Mouse (Mus musculus): Measurements from ENCODE around the gene Nr1i2. TPM values are rescaled to one million over a fixed set of nuclear protein-coding genes. Genes with fewer than 3 reads are reported as not detected.

Gene Nr1i2
- polyA plus RNA-seq, 1 experiment from 2014 or later = 0.03 TPM

DNA sequence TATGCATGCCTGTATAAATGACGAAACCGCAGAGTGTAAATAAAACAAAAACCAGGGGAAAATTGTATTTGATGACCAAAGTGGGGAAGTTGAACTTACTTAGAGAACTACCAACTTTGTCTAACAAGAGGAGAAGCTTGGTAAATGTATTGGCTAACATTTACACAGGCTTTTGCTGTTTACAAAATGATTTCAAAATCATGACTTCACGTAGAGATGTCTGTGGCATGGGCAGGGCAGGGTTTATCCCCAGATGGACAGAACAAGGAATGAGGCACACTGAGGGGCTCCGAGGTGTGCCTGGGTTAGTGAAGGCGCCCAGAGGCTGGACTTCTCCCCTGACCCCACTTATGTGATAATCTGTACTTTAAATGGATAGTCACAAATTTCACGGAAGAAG, 7.3 kb downstream of the Nr1i2 start:
- ATAC-seq = no peak
- H3K27me3 ChIP-seq = no peaks in the 10 kb centered on the region
- ChIA-PET POLR2A (no interaction called here), CTCF (no interaction called here)
- in situ Hi-C loops (cut with MboI; ENCODE audit: low pct_unique_long_range_greater_than_20kb) = no loop called here
- DNase-seq (ENCODE audit: low read depth, low spot score) = no peak
- no peak for TF ChIP-seq CTCF (IDR thresholded peaks at IDR 0.05)

DNA sequence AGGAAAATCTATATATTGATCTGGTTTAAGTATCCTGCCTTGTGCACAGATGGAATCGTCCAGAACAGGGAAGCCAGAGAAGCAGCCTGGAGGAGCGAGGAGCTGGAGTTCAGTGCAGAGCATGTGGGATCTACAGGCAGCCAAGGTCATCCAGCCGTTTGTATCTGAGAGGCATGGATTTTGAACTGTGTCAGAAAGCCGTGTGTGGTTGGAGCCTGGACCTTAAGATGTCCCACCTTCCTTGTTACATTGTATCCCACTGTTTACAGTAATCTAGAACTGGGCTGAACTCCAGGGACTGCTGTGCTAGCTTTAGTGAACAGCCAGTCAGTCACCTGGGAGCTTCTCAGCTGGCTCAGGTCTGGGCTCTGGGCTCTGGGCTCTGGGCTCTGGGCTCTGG, 8.1 kb downstream of the Nr1i2 start:
- DNase-seq (ENCODE audit: low read depth, low spot score) = no peak

DNA sequence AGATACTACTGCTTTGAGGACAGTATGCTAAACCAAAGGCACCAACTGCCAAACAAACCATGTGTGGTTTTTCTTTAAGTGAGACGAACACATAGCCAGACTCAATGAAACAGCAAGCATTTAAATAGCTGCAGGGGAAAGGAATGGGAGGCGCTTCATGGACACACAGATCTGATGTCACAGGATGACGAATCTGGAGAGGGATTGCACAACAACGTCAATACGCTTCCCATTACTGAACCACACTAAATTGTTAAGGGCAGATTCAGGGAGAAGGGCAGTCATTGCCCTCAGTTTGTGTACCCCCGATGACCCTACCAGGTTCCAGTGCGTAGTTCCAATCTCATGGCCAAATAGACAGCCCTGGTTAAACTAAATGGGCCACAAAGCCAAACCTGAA, 8.8 kb downstream of the Nr1i2 start:
- CTCF ChIA-PET = no interaction called here
- in situ Hi-C loops (cut with MboI; ENCODE audit: low pct_unique_long_range_greater_than_20kb) = no loop called here
- ATAC-seq (no peak), DNase-seq (ENCODE audit: low read depth, low spot score) (no peak)
- no peaks in the 10 kb centered on the region for H3K27me3 ChIP-seq
- POLR2A ChIA-PET = no interaction called here
- no peak for TF ChIP-seq CTCF (IDR thresholded peaks at IDR 0.05)

More for the DNA sequence above, 8.1 kb downstream of the Nr1i2 start:
- H3K27me3 ChIP-seq = no peaks in the 10 kb centered on the region
- no peak for ATAC-seq
- POLR2A ChIA-PET = no interaction called here
- TF ChIP-seq CTCF (IDR thresholded peaks at IDR 0.05) = no peak
- CTCF ChIA-PET = no interaction called here
- in situ Hi-C loops (cut with MboI; ENCODE audit: low pct_unique_long_range_greater_than_20kb) = no loop called here

DNA sequence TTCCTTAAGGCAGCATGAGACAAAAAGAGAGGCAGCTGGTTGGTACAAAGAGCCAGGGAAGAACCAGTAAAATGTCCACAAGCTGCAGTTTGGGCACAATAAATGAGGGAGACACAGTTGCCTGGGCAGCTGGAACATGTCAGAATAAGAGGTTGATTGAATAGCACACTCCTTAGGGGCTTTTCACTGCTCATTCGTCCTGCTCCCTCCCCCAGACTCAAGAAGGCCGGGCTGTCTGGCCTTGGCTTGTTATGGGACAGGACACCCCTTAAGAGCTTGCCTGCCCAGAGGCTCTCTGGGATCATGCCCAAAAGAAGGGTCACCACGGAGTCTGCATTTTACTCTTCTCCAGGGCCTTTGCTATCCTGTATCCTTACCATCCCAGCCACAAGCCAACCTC, 11.3 kb downstream of the Nr1i2 start:
- ATAC-seq (no peak), DNase-seq (ENCODE audit: low read depth, low spot score) (no peak)
- ChIA-PET POLR2A (interaction anchor here (0.7 kb wide), 1 partner anchor 240 kb away, joined by 3 read pairs; no protein-coding TSS in a partner anchor), CTCF (no interaction called here)
- H3K27me3 ChIP-seq = no peaks in the 10 kb centered on the region
- in situ Hi-C loops (cut with MboI; ENCODE audit: low pct_unique_long_range_greater_than_20kb) = no loop called here
- TF ChIP-seq CTCF (IDR thresholded peaks at IDR 0.05) = no peak

DNA sequence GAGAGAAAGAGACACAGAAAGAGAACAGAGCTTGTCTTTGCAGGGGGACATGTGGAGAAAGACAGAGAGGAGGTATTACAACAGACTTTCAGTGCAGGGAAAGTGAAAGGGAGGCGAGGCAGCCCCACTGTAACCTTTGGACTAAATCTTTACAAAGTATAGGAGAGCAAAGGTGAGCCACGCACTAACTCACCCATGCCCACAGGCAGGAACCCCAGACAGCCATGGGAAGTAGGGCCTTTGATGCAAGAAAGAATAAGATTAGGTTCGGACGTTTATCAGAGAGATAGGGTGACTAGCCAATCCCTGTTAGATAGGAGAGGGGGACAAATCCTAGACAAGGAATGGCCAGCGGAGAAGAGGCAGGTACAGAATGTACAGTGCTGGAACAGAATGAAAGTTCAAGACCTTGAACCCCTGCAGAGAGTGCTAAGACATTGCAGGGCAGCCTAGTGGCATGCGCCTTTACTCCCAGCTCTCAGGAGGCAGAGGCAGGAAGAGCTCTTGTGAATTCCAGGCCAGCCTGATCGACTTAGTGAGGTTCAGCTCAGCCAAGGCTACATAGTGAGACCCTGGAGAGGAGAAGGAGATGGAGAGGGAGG, 12.0 kb downstream of the Nr1i2 start:
- CTCF ChIA-PET = no interaction called here
- no peaks in the 10 kb centered on the region for H3K27me3 ChIP-seq
- in situ Hi-C loops (cut with MboI; ENCODE audit: low pct_unique_long_range_greater_than_20kb) = no loop called here
- TF ChIP-seq CTCF (IDR thresholded peaks at IDR 0.05) = no peak
- DNase-seq (ENCODE audit: low read depth, low spot score) (no peak), ATAC-seq (no peak)
- POLR2A ChIA-PET = no interaction called here

DNA sequence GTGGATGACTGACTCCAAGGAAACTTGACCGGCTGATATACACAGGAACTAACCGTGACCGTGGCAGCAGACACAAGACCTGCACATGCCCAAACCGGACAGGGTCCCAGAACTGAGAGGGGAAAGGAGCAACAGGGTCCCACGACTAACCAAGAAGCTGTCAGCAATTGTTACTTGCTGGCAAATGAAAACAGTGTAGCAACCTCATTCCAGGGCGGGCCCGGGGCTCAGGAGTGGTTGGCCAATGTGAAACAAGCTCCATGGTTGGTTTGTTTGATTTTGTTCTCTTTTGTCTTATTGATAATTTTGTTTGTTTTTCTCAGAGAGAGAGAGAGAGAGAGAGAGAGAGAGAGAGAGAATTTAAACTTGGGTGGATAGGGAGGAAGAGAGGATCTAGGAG, 13.7 kb downstream of the Nr1i2 start:
- ChIA-PET POLR2A (no interaction called here), CTCF (no interaction called here)
- no peak for ATAC-seq
- in situ Hi-C loops (cut with MboI; ENCODE audit: low pct_unique_long_range_greater_than_20kb) = no loop called here
- TF ChIP-seq CTCF (IDR thresholded peaks at IDR 0.05) = no peak
- no peaks in the 10 kb centered on the region for H3K27me3 ChIP-seq
- no peak for DNase-seq (ENCODE audit: low read depth, low spot score)

DNA sequence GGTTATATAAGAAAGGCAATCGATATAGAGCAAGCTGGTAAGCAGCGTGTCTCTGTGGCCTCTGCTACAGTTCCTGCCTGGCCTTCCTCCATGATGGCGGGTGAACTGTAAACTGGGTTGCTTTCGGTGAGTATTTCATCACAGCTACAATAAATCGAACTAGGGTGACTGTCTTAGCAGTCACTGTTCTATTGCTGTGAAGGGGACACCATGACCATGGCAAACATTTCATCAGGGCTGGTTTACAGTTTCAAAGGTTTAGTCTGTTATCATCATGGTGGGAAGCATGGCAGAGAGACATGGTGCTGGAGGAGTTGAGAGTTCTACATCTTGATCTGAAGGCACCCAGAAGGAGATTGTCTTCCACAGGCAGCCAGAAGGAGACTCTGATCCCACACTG, 14.8 kb downstream of the Nr1i2 start:
- CTCF ChIA-PET = no interaction called here
- DNase-seq (ENCODE audit: low read depth, low spot score) (no peak), ATAC-seq (no peak)
- no peaks in the 10 kb centered on the region for H3K27me3 ChIP-seq
- TF ChIP-seq CTCF (IDR thresholded peaks at IDR 0.05) = no peak
- in situ Hi-C loops (cut with MboI; ENCODE audit: low pct_unique_long_range_greater_than_20kb) = no loop called here
- POLR2A ChIA-PET = no interaction called here

DNA sequence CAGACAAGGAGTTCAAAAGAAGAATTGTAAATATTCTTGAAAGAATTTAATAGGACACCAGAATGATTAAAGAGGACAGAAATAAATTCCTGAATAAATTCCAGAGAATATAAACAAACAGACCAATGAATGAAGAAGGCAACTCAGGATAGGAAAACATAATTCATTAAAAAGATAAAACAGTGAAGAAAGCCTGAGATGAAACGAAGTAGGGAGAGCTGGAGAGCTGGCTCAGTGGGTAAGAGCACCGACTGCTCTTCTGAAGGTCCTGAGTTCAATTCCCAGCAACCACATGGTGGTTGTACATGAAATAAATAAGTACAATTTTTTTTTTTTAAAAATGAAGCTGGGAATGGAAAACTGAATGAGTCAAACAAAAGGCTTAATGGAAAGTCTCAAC, 19.9 kb downstream of the Nr1i2 start:
- no peak for ATAC-seq
- no peaks in the 10 kb centered on the region for H3K27me3 ChIP-seq
- in situ Hi-C loops (cut with MboI; ENCODE audit: low pct_unique_long_range_greater_than_20kb) = no loop called here
- POLR2A ChIA-PET = no interaction called here
- DNase-seq (ENCODE audit: low read depth, low spot score) = no peak
- CTCF ChIA-PET = no interaction called here
- TF ChIP-seq CTCF (IDR thresholded peaks at IDR 0.05) = no peak

DNA sequence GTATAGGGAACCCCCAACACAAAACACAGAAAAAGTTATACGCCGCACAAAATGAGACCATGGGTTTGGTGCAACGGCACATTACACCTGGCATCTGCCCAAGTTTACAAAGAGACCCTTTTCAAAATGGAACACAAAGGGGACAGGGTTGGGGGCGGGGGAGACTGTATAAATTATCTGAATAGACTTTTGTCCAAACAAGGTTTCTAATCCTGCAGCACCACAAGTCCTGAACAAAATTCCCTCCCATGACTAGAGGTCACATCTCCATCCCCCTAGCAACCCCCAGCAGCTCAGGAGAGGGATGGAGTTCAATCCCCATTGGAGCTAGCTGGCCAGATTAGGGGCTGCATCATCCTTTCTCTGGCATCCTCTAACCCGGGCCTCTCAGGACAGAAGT, 22.1 kb downstream of the Nr1i2 start:
- TF ChIP-seq CTCF (IDR thresholded peaks at IDR 0.05) = no peak
- ChIA-PET CTCF (no interaction called here), POLR2A (no interaction called here)
- no peaks in the 10 kb centered on the region for H3K27me3 ChIP-seq
- in situ Hi-C loops (cut with MboI; ENCODE audit: low pct_unique_long_range_greater_than_20kb) = no loop called here
- ATAC-seq = no peak
- DNase-seq (ENCODE audit: low read depth, low spot score) = no peak

DNA sequence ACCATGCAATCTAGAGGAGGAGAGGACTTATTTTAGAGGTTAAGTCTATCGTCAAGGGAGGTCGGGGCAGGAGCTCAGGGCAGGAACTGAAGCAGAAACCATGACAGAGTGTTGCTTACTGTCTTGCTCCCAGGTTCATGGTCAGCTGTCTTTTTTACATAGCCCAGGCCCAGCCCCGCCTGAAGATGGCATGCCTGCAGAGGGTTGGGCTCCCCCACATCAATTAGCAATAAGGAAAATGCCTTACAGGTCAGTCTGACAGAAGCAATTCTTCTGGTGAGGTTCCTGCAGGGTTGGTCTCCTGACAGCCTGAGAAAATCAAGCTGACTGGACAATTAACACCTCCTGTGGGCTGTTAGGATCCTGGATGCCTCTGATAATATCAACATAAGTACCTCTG, 23.0 kb downstream of the Nr1i2 start:
- TF ChIP-seq CTCF (IDR thresholded peaks at IDR 0.05) = no peak
- POLR2A ChIA-PET = no interaction called here
- CTCF ChIA-PET = no interaction called here
- in situ Hi-C loops (cut with MboI; ENCODE audit: low pct_unique_long_range_greater_than_20kb) = no loop called here
- DNase-seq (ENCODE audit: low read depth, low spot score) = no peak
- H3K27me3 ChIP-seq = no peaks in the 10 kb centered on the region
- ATAC-seq = no peak

DNA sequence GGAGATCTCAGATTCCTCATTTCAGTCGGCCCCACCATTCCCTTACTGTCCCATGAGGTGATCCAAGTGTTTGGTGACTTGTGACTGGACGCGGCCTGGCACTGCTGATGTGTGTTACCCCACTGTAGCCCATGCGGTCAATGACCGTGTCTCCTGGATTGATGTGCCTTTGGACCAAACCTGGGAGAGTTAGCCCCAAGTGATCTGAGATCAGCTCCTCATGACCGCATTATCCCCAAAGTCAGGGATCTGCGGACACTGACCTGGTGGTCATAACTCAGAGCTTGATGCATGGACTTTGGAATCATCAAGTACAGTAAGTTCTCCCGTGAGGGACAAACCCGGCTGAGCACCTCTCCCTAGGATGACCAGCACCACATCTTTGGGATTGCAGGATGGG, 38.7 kb downstream of the Nr1i2 start:
- TF ChIP-seq CTCF (IDR thresholded peaks at IDR 0.05) = no peak
- ChIA-PET POLR2A (interaction anchor here (1.3 kb wide), 1 partner anchor 9 kb away, joined by 4 read pairs; no protein-coding TSS in a partner anchor), CTCF (interaction anchor here (1.3 kb wide), 1 partner anchor 66 kb away, joined by 3 read pairs; no protein-coding TSS in a partner anchor)
- in situ Hi-C loops (cut with MboI; ENCODE audit: low pct_unique_long_range_greater_than_20kb) = no loop called here
- DNase-seq (ENCODE audit: low read depth, low spot score) (no peak), ATAC-seq (no peak)
- no peaks in the 10 kb centered on the region for H3K27me3 ChIP-seq

DNA sequence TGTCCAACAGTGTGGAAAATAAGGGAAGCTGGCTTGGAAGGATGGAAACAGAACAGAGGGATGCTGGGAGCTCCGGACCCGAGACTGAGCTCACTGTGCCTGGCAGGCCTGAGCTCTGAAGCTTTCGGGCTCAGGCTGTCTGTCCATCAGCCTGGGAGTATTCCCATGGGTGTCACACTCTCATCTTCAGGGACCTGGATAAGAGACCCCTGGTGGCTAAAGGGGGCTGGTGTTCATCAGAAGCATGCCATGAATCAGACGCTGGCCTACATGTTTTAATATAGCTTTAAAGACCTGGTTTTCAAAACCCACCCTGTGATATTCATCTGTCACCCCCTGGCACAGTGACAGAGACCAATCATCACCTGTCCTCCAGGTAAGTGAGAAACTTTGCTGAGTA, 39.5 kb downstream of the Nr1i2 start:
- in situ Hi-C loops (cut with MboI; ENCODE audit: low pct_unique_long_range_greater_than_20kb) = no loop called here
- CTCF ChIA-PET = interaction anchor here (1.3 kb wide), 1 partner anchor 67 kb away, joined by 3 read pairs; no protein-coding TSS in a partner anchor
- no peak for TF ChIP-seq CTCF (IDR thresholded peaks at IDR 0.05)
- POLR2A ChIA-PET = interaction anchor here (1.3 kb wide), 1 partner anchor 8 kb away, joined by 4 read pairs; no protein-coding TSS in a partner anchor
- no peaks in the 10 kb centered on the region for H3K27me3 ChIP-seq
- ATAC-seq (no peak), DNase-seq (ENCODE audit: low read depth, low spot score) (no peak)
